Mouse (Mus musculus) left cerebral cortex, postnatal 14 days (tissue): ENCODE data around the gene Fam214a. TPM values are rescaled to one million over a fixed set of nuclear protein-coding genes. Genes with fewer than 3 reads are reported as not detected.

Source experiments
- DNase-seq, 2 experiments: peaks; one replicate each; pipeline ENCODE4 v3.0.0; 2021 to 2022; ENCODE audit warnings: low spot score in 2 of 2, mixed read lengths in 1 of 2
- intact Hi-C: fragments of 180-260 bp; cut with DNase I; formaldehyde crosslinking; loops from one replicate; pipeline ENCODE4 v1.15.1; 2025
- long read RNA-seq, 2 experiments: library from polyadenylated mRNA; stranded (forward); transcript quantifications; one replicate each; pipeline ENCODE4 v2.0.0; 2021
- total RNA-seq, 2 experiments: library from RNA; stranded (reverse); gene quantifications; 2 replicates each; pipeline ENCODE4 v1.2.3; 2021

Gene Fam214a
- 10 to 100 TPM; 34.2 to 37.3 TPM for total RNA-seq
- long read RNA-seq, experiment 1, full-length matches to known transcripts: 18 of 27 reads
- long read RNA-seq, experiment 1, partial matches to known transcripts: 6 of 27 reads
- long read RNA-seq, experiment 1, other reads (novel, unspliced or antisense): 3 of 27 reads
- long read RNA-seq, experiment 2, full-length matches to known transcripts: 10 of 17 reads
- long read RNA-seq, experiment 2, partial matches to known transcripts: 3 of 17 reads
- long read RNA-seq, experiment 2, other reads (novel, unspliced or antisense): 4 of 17 reads

DNA sequence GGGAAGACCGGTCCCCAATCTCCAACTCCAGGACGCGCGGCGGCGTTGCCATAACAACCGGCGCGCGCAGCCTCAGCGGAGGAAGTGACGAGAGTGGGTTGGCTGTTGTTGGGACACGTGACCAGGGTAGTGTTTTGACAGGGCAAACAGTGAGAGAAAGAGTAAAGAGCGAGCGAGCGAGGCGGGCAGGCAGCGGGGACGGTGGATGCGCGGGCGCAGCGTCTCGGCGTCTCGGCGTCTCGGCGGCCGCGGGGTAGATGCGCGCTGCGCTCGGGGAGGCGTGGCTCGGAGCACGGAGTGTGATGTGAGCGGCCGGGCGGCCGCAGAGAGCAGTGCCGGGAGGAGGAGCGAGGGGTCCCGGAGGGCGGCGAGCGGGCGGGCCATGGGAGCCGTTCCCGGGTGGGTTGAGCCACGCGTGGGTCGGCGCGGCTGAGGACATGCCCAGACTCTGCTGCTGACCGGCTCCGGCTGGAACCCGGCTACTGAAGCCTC lies at the start of gene Fam214a:
Fam214a (plus strand) TSS at position 129 of the 492 bp plus-strand sequence.
- DNase-seq: peak; percentile 96 to 97
- intact Hi-C loops: loop anchor here (5.0 kb wide), 1 partner anchor 41 kb away; no protein-coding TSS in a partner anchor

- intact Hi-C loops: loop anchor here (5.0 to 10.0 kb wide), 3 partner anchors 87 to 370 kb away; no protein-coding TSS in a partner anchor
- peak; percentile 76 to 86 for DNase-seq
These were observed 47.7 kb upstream of the Fam214a start for GRCm38 (mm10) chr9:74904866-74905508.

DNA sequence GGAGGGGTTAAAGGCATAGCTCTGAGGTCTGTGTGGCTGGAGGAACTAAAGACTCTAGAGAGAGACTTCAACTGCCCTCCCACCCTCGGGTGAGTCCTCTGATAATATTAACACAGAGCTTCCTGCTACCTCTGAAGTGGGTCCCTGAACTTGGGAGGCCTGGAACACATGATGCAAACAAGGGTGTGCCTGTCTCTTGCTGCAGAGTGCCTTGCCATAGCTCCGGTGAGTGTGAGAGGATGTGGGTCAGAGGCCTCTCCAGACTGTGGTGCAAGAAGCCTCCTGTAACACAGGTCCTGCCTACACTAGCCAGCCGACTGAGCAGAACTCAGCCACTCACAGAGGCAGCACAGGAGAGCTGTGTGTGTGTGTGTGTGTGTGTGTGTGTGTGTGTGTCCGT lies 45.7 kb upstream of the Fam214a start:
- no peak for DNase-seq
- intact Hi-C loops: loop anchor here (5.0 to 10.0 kb wide), 3 partner anchors 85 to 368 kb away; no protein-coding TSS in a partner anchor

DNA sequence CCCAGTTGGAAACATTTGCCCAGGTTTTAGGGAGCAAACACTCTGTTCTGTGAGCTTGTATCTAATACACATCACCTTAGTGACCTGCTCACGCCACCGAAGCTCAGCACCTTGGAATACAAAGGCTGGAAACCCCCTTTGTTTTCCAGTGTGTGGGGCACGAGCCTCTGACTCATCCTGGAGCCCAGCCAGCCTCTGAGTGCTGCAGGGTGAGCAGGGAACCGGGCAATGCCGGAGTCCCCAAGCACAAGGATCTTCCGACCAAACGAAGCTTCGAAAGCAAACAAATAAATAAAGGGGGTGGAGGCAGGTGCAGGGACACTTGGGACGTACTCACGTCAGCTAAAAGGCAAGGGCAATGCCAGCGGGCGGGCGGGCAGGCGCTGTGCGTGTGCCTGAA lies 43.4 kb upstream of the Fam214a start:
- intact Hi-C loops: loop anchor here (5.0 to 10.0 kb wide), 3 partner anchors 83 to 366 kb away; no protein-coding TSS in a partner anchor
- DNase-seq: no peak

DNA sequence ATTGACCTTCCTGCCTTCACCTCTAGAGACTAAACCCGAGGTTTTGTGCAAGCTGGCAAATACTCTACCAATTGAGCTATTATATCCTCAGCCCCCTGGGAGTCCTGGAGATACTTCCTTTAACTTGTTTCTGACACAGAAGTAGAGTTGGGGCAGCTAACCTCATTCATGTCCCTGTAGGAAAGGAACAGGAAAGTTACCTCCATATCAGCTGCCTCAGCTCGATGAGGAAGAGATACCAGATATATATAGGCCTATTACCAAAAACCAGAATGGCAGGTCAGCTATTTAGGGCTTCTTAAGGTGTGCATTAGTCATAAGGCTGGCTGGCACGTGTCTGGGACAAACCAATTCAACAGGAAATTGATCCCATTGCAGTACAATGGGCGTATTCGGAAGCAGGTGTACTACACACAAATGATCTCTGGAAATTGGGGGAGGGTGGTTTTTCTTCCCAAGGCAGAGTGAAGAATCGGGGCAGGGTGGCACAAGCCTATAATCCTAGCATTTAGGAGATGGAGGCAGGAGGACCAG lies 42.4 kb upstream of the Fam214a start:
- intact Hi-C loops: loop anchor here (5.0 kb wide), 1 partner anchor 42 kb away; the partner anchor contains the start of gene Fam214a
- DNase-seq: no peak

GRCm38 (mm10) chr9:74911430-74911829 lies 41.3 kb upstream of the Fam214a start:
- no peak for DNase-seq
- intact Hi-C loops: loop anchor here (5.0 kb wide), 1 partner anchor 41 kb away; the partner anchor contains the start of gene Fam214a

- intact Hi-C loops: loop anchor here (5.0 kb wide), 1 partner anchor 40 kb away; the partner anchor contains the start of gene Fam214a
These were observed 40.8 kb upstream of the Fam214a start for GRCm38 (mm10) chr9:74911919-74912318.

GRCm38 (mm10) chr9:74912619-74913376 lies 39.9 kb upstream of the Fam214a start:
- intact Hi-C loops: loop anchor here (5.0 kb wide), 1 partner anchor 40 kb away; the partner anchor contains the start of gene Fam214a
- DNase-seq: peak in 1 of 2 experiments; percentile 17

More at GRCm38 (mm10) chr9:74911919-74912318, 40.8 kb upstream of the Fam214a start:
- DNase-seq: no peak

DNA sequence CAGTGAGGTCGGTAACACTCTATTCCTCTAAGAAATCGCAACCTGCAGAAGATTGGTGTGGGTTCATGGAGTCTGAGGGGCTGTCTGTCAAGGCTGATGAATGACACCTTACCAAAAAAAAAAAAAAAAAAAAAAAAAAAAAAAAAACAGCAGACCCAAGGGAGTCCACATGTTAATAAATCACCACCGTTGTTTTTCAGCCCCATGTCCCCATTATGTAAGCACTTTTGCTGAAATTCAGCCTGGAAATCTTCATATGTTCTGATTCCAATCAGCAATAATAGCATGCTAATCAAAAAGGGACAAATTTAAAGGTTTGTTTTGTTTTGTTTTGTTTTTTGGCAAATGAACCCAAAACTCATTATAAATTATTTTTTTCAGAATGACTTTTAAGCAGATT lies 37.1 kb upstream of the Fam214a start:
- intact Hi-C loops: no loop called here
- no peak for DNase-seq

DNA sequence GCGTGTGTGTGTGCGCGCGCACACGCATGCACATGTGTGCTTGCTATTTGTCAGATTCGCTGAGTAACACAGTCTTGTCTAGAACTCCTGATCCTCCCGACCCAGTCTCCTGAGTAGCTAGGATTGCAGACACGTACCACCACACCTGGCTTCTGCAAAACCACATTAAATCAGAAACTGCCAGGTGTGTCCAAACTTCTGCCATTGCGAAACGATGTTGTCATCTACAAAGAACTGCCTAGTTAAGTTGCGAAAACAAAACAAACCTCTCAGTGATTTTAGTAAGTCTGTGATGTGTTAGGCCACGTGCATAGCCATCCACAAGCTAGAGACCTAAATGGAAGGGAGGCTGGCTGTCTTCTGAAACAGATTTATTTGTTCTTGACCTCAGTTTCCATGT lies 32.2 kb upstream of the Fam214a start:
- intact Hi-C loops: no loop called here
- DNase-seq: no peak

DNA sequence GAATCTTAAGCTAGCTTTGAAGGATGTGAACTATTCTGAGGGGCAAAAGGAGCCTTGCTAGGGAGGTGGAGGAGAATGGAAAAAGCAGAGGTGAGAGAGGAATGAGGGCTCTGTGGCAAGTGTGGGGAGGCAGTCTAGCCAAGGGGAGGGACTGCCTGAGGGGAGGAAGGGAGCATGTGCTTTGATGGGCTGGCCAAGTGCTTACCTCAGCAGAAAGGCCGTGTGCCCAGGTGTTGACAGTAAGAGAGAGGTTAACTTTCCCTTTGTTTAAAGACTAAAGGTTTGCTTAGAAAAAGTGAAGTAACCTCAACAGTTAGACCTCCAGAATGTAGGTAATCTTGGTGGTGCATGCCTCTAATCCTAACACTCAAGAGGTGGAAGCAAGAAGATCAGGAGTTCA lies 31.3 kb upstream of the Fam214a start:
- DNase-seq: no peak
- intact Hi-C loops: no loop called here

DNA sequence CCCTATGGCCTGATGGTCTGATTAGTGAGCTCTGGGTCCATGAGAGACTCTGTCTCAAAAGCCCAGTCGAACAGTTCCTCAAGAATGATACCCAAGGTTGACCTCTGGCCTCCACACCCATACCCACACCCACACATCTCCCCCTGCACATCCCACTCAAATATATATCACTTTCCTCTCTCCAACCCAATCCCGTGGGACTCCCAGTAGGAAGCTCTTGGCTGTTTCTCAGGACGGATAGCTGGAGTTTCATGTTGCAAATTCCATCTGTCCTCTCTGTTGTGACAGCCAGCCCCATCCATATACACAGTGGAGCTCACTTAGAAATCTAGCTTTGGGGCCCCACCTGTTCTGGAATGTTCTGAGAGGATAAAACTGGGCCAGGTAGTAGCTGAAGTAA lies 29.8 kb upstream of the Fam214a start:
- no peak for DNase-seq
- intact Hi-C loops: no loop called here

DNA sequence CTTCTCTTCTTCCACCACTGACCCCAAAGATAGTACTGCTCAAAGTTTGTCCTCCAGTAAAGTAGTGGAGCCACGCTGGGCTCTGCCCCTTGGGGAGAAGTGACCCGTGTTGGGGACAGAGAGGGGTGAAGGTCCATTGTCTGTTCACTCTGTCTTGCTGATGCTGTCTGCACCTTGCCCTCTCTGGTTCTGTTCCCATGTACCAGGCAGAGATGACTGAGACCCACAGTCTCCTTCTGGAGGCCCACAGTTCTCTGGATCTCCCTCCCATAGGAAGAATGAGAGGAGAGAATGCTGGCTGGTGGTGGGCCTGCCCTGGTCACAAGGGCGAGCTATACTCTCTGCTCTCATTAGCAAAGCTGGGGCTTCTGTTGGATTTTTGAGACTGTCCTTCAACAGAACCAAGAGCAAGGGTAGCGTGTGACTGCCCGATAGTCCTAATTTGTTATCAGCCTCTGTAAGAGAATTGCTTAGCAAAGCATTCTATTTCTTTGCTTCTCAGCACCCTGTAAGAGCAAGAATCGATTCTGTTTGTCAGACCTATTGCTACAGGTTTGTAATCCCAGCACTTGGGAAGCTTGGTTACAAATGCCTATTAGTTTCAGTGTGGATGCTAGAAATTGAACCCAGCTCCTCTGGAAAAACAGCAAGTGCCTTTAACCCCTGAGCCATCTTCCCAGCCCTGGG lies 29.2 kb upstream of the Fam214a start:
- intact Hi-C loops: no loop called here
- no peak for DNase-seq

DNA sequence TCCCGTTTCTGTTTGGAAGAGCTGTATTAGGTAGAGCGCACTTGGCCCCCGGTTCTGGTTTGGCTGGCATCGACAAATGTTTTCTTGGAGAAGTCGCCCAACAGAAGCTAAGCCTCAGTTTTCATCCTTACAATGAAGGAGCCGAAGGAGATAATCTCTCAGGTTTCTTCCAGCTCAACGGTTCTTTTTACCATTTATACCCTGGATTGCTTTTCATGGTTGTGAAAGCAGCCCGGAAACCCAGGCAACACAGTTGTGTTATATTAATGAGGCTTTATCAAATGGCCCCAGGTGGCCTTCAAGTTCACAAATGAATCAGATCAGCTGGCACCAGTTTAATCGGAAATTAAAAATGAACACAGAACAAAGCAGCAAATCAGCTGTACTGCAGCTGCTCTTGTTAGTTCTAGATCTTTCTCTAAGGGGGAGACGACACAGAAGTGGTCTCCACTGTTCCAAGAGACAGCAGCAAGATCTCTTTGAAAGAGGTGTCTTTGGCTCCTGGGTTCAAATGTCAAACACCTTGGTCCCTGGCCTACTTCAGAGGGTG lies 27.4 kb upstream of the Fam214a start:
- no peak for DNase-seq
- intact Hi-C loops: no loop called here

DNA sequence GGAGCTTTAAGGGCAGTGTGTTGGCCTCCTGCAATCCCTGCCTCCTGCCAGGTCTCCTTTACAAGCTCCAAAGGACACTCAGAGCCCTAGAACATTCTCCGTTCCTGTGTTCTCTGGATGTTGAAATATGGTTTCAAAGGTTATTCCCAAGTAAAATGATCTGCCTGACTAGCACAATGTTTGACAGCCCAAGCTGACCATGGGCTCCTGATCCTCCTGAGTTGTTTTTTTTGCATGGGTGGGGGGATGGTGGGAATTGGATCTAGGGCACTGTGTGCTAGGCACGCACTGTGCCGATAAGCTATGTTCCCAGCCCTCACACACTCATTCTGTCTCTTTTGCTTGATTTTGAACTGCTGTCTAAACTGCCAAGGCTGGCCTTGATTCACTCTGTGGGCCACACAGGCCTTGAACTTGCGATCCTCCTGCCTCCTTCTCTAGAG lies 22.7 kb upstream of the Fam214a start:
- DNase-seq: no peak
- intact Hi-C loops: no loop called here

DNA sequence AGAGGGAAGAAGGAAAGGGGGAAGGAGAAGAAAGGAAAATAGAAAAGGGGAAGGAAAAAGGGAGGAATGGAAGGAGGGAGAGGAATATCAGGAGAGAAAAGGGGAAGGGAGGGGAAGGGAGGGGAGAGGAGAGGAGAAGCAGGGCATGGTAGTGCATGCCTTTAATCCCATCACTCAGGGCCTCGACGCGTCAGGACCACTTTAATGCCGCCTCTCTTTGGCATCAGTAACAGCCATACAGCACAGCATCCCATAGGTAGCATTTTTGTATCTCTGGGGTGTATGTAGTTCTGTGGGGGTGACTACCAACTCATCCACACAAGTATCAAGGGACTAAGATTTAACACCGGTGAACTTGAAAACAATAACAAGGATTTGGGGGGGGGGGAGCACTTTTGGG lies 22.0 kb upstream of the Fam214a start:
- DNase-seq: no peak
- intact Hi-C loops: no loop called here

- intact Hi-C loops: no loop called here
These were observed 17.4 kb upstream of the Fam214a start for GRCm38 (mm10) chr9:74935289-74935688.

GRCm38 (mm10) chr9:74937761-74938160 lies 14.9 kb upstream of the Fam214a start:
- intact Hi-C loops: no loop called here
- no peak for DNase-seq

More at GRCm38 (mm10) chr9:74935289-74935688, 17.4 kb upstream of the Fam214a start:
- no peak for DNase-seq
